Mouse (Mus musculus) erythroblast, adult 5-6 weeks (primary cell): ENCODE results near the gene Prss28. TPM values are rescaled to one million over a fixed set of nuclear protein-coding genes. Genes with fewer than 3 reads are reported as not detected.

Experiments
- ATAC-seq: replicated peaks from 2 replicates; pipeline ENCODE4 v1.8.0; 2016; ENCODE audit warnings: moderate number of reproducible peaks, mild to moderate bottlenecking, moderate TSS enrichment, inconsistent platforms; ENCODE audit not compliant: poor library complexity, low FRiP score, severe bottlenecking
- total RNA-seq, 2 experiments: library from RNA; stranded (forward) in 1 of 2; stranded (reverse) in 1 of 2; fragments of 150-400 nt in 1 of 2; fragments of 200-764, 138-1000 nt in 1 of 2; gene quantifications; 2 replicates each; pipeline versions ENCODE4 v1.2.3 to v1.2.4; 2015 to 2017; ENCODE audit warnings: low replicate concordance in 2 of 2

Gene Prss28
- total RNA-seq (2015; ENCODE audit: low replicate concordance) (not detected in 2 replicates), total RNA-seq (2017; ENCODE audit: low replicate concordance) (not detected in 2 replicates)

DNA sequence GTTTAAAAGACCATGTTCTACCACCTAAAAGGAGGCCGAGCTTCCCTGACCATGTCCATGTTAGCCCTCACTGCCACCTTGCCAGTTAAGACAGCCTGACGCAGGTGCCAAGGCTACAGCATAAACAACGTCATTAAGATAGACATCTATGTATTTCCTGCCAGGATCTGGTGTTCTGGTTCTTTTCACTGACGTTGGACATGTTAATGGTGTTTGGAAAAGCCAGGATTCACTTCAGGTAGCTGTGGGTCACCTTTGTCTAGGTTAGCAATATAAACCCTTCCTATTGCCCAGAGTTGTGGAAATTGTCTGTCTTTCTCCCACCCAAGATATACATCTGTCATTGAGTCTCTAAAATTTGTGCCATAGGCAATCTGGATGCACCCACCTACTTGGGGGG, at the start of gene Prss28:
Gene Prss28, plus strand, starts transcription at position 301 of the 400 bp plus-strand sequence.
- ATAC-seq, result no peak

DNA sequence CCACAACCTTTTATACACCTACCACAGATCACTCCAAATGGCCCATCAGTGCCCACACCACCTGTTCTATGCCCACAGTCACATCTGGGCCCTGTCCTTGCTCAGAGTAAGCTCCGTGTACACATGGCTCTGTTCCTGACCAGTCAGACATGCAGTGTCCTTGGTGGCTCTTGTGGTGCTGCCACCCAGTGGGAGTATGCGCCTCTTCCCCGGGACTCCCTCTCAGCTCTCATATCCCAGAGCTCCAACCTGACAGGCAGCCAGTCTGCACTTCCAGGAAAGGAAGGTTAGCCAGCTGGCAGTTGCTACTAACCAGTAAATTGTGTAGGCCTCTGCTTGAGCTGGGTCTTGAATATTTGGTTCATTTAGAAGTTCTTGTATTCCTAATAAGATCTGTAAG, 44.0 kb upstream of the Prss28 start:
- ATAC-seq, result no peak

DNA sequence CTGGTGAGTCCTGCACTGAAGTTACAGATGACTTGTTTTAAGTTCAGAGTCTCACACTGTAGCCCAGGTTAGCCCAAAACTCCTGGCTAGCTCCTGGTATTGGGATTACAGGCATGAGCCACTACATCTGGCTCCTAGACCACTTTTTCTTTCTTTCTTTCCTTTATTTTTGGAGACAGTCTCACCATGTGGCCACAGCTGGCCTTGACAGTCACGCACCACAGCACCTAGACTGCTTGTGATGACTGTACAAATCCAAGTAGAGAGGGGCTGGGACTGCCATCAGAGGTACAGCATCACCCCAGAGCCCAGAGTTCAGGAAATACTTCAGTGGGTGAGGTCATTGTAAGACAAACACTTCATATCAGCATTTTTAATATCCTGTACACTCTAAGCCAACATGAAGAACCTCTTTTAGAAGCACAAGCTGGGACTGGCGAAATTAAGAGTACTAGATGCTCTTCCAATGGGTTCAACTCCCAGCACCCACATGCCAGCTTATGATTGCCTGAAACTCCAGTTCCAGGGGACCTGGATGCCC, 37.6 kb upstream of the Prss28 start:
- no peak for ATAC-seq

DNA sequence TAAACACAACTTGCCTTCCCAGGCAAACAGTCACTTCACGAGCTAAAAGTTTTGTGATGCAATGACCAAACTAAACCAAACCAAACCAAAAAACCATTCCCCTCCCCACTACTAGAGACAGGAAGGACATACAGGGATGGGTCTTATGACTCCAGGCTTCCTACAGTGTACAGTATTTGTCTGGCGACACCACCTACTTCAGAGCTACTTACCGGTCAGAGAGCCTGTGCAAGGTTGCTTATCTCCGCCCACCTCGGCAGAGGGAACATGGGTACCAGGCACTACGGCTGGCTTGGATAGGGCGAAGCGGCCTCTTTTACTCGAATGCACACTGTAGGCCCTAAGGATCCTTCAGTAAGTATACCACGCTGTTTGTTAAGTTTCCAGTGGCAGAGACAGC, 36.1 kb upstream of the Prss28 start:
- ATAC-seq, result peak; percentile 55

DNA sequence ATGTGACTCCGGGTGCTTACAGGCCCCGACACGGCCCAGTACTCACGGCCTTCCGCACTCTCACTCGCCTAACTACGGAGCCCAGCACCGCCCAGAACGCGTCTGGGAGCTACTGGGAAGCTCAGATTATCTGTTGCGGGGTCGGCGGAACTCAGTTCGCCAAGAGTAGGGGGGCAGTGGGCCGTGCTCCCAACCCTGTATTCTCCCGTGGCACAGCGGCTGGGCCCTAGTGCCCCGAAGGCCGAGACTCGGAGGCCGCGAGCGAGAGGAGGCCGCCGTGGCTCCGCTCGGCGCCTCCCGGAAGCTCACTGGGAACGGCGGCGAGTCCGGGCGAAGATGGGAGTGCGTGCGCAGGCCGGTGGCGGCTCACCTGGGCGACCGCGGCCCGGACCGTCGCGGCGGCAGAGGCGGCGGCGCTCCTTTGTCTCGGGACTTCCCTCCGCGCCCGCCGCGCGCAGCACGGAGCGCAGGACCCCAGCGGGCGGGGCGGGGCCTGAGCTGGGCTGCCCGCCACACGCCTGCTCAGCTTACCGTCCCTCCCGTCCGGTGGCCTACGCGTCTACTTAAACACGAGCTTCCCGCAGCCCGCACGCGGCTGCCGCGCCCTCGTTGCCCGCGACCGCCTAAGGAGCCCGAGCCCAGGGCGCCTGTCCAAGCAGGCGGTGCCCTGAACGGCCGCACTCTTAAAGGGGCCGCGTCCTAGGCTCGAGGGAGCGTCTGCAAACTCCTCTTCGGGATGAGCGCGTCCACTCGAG, 35.3 kb upstream of the Prss28 start:
- peak; percentile 78 for ATAC-seq

DNA sequence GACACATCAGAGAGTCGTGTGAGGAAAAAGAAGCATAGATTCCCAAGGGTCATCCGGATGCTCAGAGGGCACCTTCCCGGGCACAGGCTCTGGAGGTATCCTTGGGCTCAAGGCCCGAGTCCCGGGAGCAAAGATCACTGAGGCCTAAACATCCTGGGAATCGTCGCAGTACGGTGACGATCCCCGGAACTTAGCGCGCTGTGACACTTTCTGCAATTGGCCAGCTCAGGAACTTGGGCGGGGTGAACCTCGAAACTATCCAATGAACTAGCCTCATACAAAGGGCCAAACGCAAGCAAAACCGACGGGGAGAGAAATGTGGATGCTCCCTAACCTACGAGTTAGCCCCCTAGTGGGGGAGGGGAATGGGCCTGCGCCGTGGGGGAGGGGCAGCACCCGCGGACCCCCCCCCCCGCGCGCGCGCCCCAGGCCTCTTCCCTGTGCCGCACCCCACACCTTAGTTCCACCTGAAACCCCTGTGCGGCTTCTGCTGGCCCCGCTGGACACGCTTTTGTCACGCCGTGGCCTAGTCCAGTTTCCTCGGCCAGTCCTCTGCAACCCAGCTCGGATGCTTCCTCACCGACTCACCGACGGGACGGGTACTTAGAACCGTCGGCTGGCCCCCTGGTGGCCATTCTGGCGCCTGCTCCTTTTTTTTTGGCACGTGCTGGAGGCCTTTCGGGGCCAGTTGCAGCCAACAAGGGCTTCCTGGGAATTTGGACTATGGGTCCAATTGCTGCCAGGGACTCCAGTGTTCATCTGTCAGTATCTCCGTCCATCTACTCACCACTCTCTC, 34.5 kb upstream of the Prss28 start:
- peak; percentile 78 for ATAC-seq

DNA sequence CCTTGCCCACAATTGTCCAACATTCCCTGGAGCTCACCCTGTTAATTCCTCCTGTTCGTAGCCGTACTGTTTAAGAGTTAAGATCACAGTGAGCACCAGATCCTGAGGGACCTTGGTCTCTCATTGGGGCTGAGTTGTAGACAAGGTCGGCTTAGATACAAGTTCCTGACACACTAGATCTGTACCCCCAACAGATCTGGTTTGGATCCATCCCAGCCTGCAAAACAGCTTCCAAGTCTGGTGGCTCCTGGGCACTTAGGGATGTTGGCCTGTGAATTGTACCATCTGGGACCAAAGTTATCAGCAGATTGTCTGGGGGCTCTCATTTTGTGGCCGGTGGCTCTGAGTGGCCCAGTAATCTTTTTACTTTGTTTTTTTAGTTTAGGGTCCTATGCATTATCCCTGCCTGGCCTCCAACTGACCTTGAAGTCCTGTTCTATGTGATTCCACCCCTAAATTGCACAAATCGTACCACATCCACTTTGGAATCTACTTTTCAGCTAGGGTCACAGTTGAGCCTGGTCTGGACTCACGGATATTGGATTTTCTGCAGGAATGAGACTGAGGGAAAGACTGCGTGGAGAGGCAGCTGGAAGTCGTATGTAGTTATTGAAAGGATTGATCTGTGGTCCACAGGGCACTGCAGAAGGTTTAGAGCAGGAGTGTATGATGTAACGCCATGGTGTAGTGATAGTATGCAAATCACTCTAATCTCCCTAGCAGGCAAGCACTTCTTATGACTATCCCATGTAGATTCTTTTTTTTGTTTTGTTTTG, 33.7 kb upstream of the Prss28 start, which contains the start of gene Ube2i:
Gene Ube2i, minus strand, starts transcription at position 52 of the 776 bp plus-strand sequence.
- no peak for ATAC-seq

DNA sequence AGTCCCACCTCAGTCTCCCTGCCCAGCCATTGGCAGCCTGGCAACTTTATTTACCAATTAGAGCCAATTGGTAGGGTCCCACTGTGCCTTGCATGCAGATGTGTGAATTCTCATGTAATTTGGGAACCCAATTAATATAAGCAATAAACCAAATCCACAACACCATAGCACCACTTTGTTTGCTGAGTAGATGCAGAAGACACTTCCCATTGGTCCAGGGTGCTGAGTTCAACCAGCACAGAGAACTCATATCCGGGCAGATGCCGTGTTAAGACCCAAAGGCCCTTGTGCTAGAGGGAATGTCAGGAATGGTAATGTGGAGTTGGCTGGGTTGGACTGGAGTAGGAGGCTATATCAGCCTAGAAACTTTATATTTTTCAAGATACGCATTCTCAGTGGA, 32.6 kb upstream of the Prss28 start:
- ATAC-seq, result no peak

DNA sequence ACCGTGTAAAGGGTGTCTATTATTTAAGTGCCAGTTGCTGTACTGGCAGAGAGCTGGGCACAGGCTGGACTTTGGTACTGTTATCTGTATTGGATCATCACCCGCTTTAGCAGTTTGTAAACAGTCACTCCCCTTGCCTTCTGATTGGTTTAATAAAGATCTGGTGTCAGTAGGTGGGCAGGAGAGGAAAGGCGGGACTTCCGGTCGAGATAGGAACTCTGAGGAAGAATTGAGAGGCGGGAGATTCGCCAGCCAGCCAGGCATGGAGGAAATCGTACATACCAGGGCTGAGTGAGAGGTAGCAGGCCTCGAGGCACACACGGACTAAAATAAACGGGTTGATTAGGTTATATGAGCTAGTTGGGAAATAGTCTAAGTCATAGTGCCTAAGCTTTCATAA, 26.3 kb upstream of the Prss28 start:
- ATAC-seq, result peak; percentile 76

DNA sequence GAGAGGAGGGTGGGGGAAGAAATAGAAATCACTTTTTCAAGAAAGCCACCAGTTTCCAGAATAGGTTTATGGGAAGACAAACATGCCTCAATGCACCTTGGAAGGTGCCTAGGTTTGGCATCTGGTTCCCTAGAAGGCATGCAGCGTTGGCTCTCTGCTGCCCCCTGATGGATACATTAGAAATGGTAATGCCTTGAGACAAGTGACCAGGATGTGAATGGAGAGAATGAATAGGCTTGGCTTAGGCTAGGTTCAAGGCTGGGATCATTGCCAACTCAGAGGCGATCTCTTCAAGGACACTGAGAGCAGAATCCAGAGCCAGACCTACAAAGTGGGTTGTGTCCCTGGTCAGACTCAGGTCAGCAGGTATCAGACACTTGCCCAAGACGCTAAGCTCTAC, 23.4 kb upstream of the Prss28 start:
- peak; percentile 92 for ATAC-seq

DNA sequence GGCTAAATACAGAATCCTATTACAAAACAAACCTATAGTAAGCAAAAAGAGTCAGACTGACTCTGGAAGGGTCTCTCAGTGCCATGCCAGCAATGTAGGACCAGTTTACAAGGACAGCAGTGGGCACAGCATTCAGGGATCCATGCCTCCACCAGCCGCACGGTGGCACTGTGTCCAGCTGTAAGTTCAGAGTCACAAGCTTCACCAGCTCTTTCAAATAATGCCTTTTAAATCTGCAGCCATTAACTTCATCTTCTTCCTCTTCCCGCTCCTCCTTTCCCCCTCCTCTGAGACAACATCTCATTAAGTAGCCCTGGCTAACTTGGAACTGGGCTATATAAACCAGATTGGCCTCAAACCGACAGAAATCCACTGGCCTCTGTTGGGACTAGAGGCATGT, 19.6 kb upstream of the Prss28 start:
- ATAC-seq, result peak; percentile 68

DNA sequence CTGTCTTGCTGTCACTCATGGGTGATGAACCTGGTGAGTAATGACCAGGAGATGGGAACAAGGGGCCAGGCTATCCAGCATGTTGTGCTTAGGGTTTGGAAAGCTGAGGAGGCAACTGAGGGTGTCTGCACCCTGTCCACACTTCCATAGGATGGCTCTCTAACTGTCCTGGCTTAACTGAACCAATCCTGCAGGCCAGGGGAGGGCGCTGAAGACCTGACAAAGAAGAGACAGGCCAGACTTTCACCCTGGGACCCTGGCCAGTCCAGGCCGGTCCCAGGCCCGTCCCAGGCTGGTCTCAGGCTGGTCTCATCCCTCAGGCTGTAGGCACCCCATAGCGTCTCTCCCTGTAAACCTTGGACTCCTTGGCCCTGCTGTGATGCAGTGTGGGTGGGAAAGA, 18.0 kb upstream of the Prss28 start:
- no peak for ATAC-seq

DNA sequence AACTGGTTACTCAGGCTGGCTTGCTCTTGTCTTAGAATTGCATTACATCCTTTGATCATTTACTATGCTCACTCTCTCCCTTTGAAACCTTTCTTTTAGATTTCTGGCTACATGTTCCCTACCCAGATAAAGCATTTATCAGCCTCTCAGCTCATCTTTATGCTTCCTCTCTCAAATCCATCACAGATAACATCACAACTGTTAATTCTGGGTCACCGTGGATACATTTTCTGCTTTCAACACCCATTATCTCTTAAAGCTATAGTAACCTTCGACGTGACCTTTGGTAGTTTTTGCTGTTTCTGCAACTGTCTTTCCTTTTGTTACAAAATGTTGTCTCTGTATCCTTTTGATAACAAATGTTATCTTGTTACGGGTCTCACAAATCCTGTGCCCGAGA, 15.0 kb upstream of the Prss28 start:
- no peak for ATAC-seq

DNA sequence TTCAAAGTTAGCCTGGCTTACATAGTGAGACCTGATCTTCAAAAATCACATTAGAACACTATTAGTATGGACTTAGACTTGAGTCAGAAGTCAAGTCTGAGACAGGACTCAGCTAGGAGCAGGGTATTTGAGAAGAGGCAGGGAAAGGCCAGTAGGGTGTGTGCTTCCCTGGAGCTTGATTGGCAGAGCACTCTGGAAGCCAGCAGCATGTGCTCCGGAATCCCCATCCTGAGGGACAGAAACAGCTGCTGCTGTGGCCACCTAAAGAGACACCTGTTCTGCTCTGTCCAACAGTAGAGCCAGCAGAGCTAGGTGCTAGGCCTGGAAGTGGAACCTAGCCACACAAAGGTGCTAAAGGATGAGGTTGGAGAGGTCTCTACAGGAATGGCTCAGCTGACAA, 14.3 kb upstream of the Prss28 start:
- no peak for ATAC-seq

DNA sequence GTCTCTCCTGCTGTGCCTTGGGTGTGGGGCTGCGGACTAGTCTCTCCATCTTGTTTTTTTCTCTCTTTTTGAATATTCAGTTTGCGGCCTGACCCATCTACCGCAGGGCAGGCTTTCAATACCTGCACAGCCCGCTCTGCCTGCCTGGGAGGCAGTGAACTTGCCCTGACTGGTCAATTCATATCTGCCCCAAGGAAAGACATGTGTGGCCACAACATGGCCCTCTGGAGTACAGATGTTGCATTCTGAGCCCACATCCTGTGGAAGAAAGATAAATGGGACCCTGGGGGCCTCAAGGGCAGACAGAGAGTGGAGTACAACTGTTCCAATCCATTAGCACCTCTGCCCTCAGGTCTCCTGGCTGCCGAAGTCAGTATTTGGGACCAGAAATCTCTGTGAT, 10.4 kb upstream of the Prss28 start, which contains the start of gene Prss34:
Gene Prss34, plus strand, starts transcription at position 301 of the 400 bp plus-strand sequence.
- ATAC-seq, result no peak

DNA sequence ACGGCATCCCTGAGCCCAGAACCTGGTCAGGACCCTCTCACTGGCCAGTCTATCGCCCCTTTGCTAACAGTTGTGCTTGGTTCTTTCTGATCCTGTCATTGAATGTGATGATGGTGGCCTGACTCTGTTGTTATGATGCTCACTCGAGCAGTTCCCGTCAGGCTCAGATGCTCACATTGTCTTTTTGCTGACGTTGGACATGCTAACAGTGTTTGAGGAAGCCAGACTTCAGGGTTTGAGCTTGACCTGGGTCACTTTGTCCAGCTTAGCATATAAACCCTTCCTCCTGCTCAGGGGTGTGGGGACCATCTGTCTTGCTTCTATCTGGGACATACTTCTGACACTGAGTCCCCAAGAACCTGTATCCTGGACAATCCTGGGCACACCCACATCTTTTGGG, 9.9 kb downstream of the Prss28 start, which contains the start of gene Prss29:
Gene Prss29, plus strand, starts transcription at position 301 of the 400 bp plus-strand sequence.
- 0 out of 2 replicates have a peak, but pooled peaks have one; percentile 12 for ATAC-seq

DNA sequence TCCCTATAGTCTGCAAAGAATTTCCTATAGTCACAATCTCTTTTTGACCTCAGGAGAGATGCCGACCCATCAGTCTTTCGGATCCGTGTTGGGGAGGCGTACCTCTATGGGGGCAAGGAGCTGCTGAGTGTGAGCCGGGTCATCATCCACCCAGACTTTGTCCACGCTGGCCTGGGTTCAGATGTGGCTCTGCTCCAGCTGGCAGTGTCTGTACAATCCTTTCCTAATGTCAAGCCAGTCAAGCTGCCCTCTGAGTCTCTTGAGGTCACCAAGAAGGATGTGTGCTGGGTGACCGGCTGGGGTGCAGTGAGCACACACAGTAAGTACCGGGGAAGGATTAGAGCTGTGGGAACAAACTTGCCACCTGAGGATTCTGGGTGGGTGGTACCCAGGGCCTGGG, 12.4 kb downstream of the Prss28 start:
- ATAC-seq, result no peak

DNA sequence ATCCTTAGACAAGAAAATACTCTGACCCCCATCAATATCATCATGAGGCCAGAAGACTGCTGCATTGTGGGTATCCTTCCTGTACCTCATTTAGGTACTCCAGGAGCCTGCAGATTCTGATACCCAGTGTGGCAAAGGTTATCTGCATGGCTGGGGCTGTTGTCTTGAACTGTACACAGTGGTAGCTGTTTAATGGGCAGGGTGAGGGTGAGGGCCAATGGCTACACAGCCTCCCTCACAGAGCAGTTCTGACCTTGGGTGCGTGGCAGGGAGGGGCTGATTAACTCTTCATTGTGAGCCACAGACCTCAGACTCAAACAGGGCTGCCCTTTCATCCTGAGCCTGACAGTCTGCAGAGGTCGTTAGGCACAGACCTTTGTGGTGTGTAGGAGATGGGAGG, 14.5 kb downstream of the Prss28 start:
- ATAC-seq, result no peak

DNA sequence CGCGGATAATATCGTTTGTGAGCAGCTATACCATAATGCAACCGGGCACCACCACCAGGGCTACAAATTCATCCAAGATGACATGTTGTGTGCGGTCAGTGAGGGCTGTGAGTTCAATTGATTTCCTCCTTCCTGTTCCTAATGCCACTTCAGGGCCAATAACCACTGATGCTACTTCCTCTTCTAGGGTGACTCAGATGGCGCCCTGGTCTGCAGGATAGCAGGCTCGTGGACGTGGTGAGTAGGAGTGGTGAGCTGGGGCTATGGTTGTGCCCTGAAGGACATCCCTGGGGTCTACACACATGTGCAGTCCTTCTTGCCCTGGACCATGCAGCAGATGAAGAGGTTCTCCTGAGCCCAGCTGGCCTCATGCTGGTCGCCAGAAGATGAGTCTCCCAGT, 23.9 kb downstream of the Prss28 start:
- no peak for ATAC-seq

DNA sequence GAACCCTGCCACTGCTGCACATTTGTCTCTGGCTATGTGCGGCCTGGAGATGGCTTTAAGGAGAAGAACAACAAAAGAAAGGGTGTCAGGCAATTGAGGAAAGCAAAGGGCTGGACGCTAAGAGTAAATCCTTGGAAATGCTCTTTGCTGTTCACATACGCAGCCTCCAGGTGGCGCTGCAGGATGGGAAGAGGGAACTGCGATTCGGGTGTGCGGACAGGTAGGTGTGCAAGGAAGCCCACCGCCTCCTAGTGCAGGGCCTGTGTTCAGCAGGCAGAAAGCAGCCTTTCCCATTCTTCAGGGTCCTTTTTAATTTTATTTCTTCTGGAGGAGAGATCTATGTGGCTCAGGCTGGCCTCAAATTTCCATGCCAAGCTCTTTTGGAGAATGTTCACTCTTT, 25.5 kb downstream of the Prss28 start:
- peak; percentile 51; the same call in 1 of the 2 replicates for ATAC-seq
